Mouse (Mus musculus) limb, embryonic 11.5 days (tissue): ENCODE measurements around the gene Serp1. TPM values are rescaled to one million over a fixed set of nuclear protein-coding genes. Genes with fewer than 3 reads are reported as not detected.
"Not testable (repeated sequence)": the region's sequence is repeated elsewhere in the genome, so short reads cannot be mapped to it uniquely, and the experiment has no call there.

Source experiments
- ATAC-seq: fragments of 200-750 bp; cut with Nextera tagmentation; 2 replicates; pipeline ENCODE4 v1.8.0; 2017; ENCODE audit warnings: low read depth; ENCODE audit not compliant: insufficient number of reproducible peaks, low FRiP score, low TSS enrichment
- DNase-seq: peaks from one replicate; pipeline ENCODE4 v3.0.0-alpha.2; 2015; ENCODE audit warnings: low spot score
- H3K27ac ChIP-seq: fragments of 300-500 bp; sonication (generic); replicated peaks from 2 replicates; pipeline ENCODE4 v1.5.1; 2014; ENCODE audit warnings: low read depth, mild to moderate bottlenecking, low read length
- H3K27me3 ChIP-seq: fragments of 300-500 bp; sonication (generic); 2 replicates; pipeline ENCODE4 v1.6.1; 2014; ENCODE audit warnings: mild to moderate bottlenecking, low read length, mixed read lengths; ENCODE audit not compliant: control insufficient read depth, insufficient read depth
- H3K36me3 ChIP-seq: fragments of 300-500 bp; sonication (generic); 2 replicates; pipeline ENCODE4 v1.6.1; 2014; ENCODE audit warnings: mild to moderate bottlenecking, low read length, moderate library complexity, mixed read lengths; ENCODE audit not compliant: control insufficient read depth, insufficient read depth
- H3K4me1 ChIP-seq: fragments of 300-500 bp; sonication (generic); 2 replicates; pipeline ENCODE4 v1.6.1; 2014; ENCODE audit warnings: low read length, mixed read lengths; ENCODE audit not compliant: control insufficient read depth, insufficient read depth
- H3K4me2 ChIP-seq: fragments of 300-500 bp; sonication (generic); 2 replicates; pipeline ENCODE4 v1.6.1; 2014; ENCODE audit warnings: low read depth, mild to moderate bottlenecking, moderate library complexity; ENCODE audit not compliant: severe bottlenecking
- H3K4me3 ChIP-seq: fragments of 300-500 bp; sonication (generic); 2 replicates; pipeline ENCODE4 v1.5.1; 2014; ENCODE audit warnings: low read depth, low read length
- H3K9ac ChIP-seq: fragments of 300-500 bp; sonication (generic); 2 replicates; pipeline ENCODE4 v1.6.1; 2014; ENCODE audit warnings: mild to moderate bottlenecking, low read length
- H3K9me3 ChIP-seq: fragments of 300-500 bp; sonication (generic); 2 replicates; pipeline ENCODE4 v1.6.1; 2016; ENCODE audit warnings: low read length; ENCODE audit not compliant: control insufficient read depth
- WGBS: fragments of 180-500 bp; shearing (Covaris S2); extraction: QIAGEN DNeasy Blood & Tissue Kit; methylation state at CpG from one replicate; pipeline ENCODE4 v1.1.7; 2014; 5-methylcytosine and 5-hydroxymethylcytosine counted together
- polyA plus RNA-seq: library from polyadenylated mRNA; unstranded; fragments of >200 nt; fragmentation: Nextera tagmentation; extraction: Ambion mirVana; gene quantifications from 2 replicates; pipeline ENCODE4 v1.2.1, GENCODE M21; 2014

Serp1 gene
- polyA plus RNA-seq, 1 experiment from 2014 or later: 165 TPM

DNA sequence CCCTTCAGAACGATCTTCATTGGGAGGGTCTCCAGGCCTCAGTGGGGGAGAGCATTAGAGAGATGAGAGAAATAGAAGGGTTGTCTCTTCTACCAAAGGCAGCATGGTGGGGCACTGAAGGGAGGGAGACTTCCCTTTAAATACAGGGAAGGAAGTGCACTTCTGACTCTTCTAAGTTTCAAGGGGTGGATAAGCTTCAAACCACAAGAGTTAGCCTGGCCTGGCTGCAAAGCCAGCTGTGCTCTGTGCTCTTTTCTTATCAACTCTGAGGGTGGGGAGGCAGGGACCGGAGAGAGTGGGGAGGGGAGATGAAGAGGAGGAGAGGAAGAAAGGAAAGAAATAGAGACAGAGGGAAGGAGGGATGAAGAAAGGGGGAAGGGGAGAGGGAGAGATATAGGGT lies 23.7 kb downstream of the Serp1 start:
- Histone ChIP-seq H3K9me3 (no peaks in the 10 kb centered on the region), H3K4me1 (no peaks in the 10 kb centered on the region), H3K27ac (no peak overlapping the region), H3K36me3 (no peaks in the 10 kb centered on the region), H3K9ac (no peak overlapping the region), H3K27me3 (no peaks in the 10 kb centered on the region), H3K4me2 (no peak overlapping the region), H3K4me3 (no peak overlapping the region)
- ATAC-seq (no peak), DNase-seq (no peak)
- 72% methylated on average over 2 of the region's 2 CpGs for WGBS

DNA sequence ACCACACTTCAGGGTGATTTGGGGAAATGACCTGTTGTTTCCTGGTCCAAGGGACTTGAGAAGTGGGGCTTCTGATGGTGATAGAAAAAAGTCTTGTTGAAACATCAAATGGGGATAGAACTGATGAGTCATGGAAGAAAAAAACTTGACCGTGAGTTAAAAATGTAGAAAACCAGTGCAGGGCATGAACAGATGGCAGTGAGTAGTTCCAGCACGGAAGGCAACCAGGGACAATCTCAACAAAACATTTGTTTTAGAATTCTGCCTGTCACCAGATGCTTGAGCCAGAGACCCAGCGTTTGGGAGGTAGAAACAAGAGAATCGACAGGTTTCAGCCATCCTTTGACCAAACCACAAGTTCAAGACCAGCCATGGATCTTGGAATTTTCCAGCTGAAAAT lies 32.1 kb downstream of the Serp1 start:
- no peaks in the 10 kb centered on the region for H3K36me3 ChIP-seq
- no peaks in the 10 kb centered on the region for H3K9me3 ChIP-seq
- ATAC-seq: no peak
- no peaks in the 10 kb centered on the region for H3K27me3 ChIP-seq
- no peak overlapping the region for H3K27ac ChIP-seq
- no peaks in the 10 kb centered on the region for H3K4me1 ChIP-seq
- no peak overlapping the region for H3K9ac ChIP-seq
- WGBS: 87% methylated on average over 4 of the region's 4 CpGs
- H3K4me3 ChIP-seq: no peak overlapping the region
- no peak for DNase-seq
- H3K4me2 ChIP-seq: no peak overlapping the region

DNA sequence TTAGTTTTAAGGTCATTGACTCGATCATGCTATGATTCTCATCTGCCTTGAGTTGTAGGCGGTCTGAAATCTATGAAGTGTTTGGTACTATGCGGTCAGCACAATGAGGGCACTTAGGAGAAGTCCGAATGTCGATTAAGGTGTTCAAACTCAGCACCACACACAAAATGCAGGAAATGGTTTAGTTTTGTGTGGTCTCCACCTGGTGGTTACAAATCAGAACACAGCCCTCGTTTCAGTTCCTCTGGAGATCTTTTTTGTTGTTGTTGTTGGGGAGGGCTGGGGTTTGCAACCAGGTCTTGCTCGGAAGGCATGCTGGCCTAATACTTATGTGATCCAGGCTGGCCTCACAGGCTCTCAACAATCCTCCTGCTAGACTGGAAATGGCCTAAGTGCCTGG lies 34.9 kb downstream of the Serp1 start:
- H3K27ac ChIP-seq: no peak overlapping the region
- no peak overlapping the region for H3K9ac ChIP-seq
- ATAC-seq (no peak), DNase-seq (peak; percentile 26)
- H3K27me3 ChIP-seq: no peaks in the 10 kb centered on the region
- no peaks in the 10 kb centered on the region for H3K36me3 ChIP-seq
- H3K9me3 ChIP-seq: no peaks in the 10 kb centered on the region
- WGBS: 73% methylated on average over 7 of the region's 7 CpGs
- H3K4me1 ChIP-seq: no peaks in the 10 kb centered on the region
- no peak overlapping the region for H3K4me3 ChIP-seq
- no peak overlapping the region for H3K4me2 ChIP-seq

DNA sequence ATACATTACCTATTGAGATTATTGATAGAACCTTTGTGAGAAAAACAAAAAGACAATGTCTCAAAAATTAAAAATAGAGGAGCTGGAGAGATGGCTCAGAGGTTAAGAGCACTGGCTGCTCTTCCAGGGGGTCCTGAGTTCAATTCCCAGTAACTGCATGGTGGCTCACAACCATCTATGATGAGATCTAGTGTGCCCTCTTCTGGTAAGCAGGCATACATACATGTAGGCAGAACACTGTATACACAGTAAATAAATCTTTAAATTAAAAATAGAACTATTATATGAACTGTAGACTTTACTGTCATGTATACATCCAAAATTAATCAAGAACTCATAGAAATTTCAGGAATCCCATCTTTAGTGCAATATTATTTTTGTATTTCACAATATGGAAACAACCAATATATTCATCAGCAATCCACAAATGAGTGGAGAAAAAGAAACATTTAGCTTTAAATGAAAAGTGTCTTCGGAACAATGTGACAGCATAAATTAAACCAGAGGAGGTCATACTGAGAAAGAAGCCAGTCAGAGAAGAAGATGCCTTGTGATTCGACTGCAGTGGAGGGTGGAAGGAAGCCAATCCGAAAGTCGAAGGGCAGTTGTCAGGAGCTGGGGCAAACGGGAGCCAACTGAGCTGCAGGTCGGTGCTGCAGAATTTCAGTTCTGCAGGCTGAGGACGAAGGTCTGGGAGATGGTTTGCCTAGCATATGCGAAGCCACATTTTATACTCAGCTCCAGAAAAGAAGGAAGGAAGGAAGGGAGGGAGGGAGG lies 37.5 kb downstream of the Serp1 start:
- H3K4me1 ChIP-seq: no peaks in the 10 kb centered on the region
- H3K27ac ChIP-seq: no peak overlapping the region
- H3K4me3 ChIP-seq: no peak overlapping the region
- ATAC-seq (no peak), DNase-seq (no peak)
- no peaks in the 10 kb centered on the region for H3K27me3 ChIP-seq
- 75% methylated on average over 7 of the region's 8 CpGs for WGBS
- no peak overlapping the region for H3K4me2 ChIP-seq
- H3K9ac ChIP-seq: no peak overlapping the region
- H3K9me3 ChIP-seq: no peaks in the 10 kb centered on the region
- no peaks in the 10 kb centered on the region for H3K36me3 ChIP-seq

DNA sequence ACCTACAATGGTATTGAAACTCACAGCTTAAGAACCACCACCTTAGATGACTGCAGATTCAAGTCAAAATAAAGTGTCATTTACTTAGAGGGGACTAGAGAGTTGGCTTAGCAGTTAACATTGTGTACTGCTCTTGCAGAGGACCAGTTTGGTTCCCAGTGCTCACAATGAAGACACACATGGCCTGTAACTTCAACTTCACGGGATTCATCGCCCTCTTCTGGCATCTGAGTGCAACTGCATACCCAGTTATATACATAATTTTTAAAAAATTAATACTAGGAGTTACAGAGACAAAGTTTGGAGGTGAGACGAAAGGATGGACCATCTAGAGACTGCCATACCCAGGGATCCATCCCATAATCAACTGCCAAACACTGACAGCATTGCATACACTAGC lies 38.6 kb downstream of the Serp1 start:
- H3K27ac ChIP-seq: no peak overlapping the region
- no peaks in the 10 kb centered on the region for H3K27me3 ChIP-seq
- no peak overlapping the region for H3K4me2 ChIP-seq
- no peak for DNase-seq
- no peak overlapping the region for H3K4me3 ChIP-seq
- 78% methylated on average over 3 of the region's 3 CpGs for WGBS
- H3K9ac ChIP-seq: no peak overlapping the region
- no peaks in the 10 kb centered on the region for H3K36me3 ChIP-seq
- no peak for ATAC-seq
- H3K4me1 ChIP-seq: no peaks in the 10 kb centered on the region
- no peaks in the 10 kb centered on the region for H3K9me3 ChIP-seq

DNA sequence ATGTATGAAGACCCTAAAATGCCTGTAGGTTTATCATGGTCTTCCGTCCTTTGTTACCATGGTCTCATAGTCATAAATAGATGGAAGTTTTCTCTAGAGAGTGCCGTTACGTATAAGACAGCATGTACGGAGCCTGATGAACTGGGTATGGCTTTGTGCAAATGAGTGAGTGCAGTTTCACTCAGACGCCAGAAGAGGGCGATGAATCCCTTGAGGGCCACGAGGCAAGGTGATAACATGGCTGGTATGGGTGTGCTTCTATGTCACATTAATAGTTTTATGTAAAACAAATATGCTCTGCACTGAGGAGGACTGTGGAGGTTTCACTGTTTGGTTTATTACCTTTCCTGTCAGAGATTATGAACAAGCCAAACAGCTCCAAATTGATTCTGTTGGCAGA lies 39.8 kb downstream of the Serp1 start:
- no peak overlapping the region for H3K4me2 ChIP-seq
- H3K9me3 ChIP-seq: no peaks in the 10 kb centered on the region
- H3K4me1 ChIP-seq: no peaks in the 10 kb centered on the region
- no peaks in the 10 kb centered on the region for H3K36me3 ChIP-seq
- WGBS: 76% methylated on average over 7 of the region's 7 CpGs
- no peak overlapping the region for H3K9ac ChIP-seq
- ATAC-seq: no peak
- no peak overlapping the region for H3K4me3 ChIP-seq
- H3K27me3 ChIP-seq: no peaks in the 10 kb centered on the region
- H3K27ac ChIP-seq: no peak overlapping the region
- no peak for DNase-seq

DNA sequence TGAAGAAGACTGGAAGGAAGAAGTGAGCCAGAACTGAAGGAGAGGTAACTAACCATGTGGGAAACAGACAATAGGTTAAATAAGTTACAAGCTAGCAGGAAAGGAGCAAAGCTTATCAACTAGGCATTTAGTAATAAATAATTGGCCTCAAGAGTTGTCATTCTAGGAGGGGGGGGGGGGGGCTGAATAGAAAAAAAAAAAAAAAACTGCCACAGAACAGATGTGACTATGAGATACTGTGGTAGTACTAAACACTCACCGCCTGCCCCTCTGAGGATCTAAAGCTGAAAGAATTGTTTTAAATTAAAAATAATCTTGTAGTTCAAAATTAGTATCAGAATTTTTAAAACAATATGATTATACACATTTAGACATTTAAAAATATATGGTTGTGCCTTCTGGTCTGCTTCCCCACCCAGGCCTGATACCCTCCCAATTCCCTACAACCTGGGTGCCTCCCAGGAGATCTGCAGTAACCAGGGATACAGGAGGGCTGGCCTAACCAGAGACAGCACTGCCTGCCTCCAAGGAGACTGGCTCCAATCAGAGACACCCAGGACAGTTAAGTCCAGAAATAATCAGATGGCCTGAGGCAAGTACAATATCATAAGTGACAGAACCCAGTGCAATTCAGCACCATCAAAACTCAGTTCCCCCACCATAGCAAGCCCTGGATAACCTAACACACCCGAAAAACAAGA lies 46.8 kb downstream of the Serp1 start:
- ATAC-seq: no peak

DNA sequence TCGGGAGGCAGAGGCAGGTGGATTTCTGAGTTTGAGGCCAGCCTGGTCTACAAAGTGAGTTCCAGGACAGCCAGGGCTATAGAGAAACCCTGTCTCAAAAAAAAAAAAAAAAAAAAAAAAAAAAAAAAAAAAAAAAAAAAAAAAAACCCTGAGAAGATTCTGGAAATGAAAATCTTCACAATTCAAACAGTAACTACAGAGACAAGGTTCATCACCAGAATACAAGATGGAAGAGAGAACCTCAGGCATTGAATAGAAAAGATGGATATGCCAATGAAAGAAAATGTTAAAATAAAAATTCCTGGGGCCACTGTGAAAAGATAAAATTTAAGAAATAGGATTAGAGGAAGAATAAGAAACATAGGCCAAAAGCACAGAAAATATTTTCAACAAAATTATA lies 50.4 kb downstream of the Serp1 start:
- H3K4me2 ChIP-seq, H3K9ac ChIP-seq, DNase-seq, H3K27ac ChIP-seq, H3K9me3 ChIP-seq, H3K27me3 ChIP-seq, H3K36me3 ChIP-seq, H3K4me3 ChIP-seq, H3K4me1 ChIP-seq, ATAC-seq: not testable (repeated sequence)
- 91% methylated on average over 1 of the region's 1 CpGs for WGBS

More for the DNA sequence above, 46.8 kb downstream of the Serp1 start:
- Histone ChIP-seq H3K4me1 (no peaks in the 10 kb centered on the region), H3K9ac (no peak overlapping the region), H3K27me3 (no peaks in the 10 kb centered on the region), H3K27ac (no peak overlapping the region), H3K4me2 (no peak overlapping the region), H3K9me3 (no peaks in the 10 kb centered on the region), H3K4me3 (no peak overlapping the region), H3K36me3 (no peaks in the 10 kb centered on the region)
- no peak for DNase-seq
- 89% methylated on average over 2 of the region's 2 CpGs for WGBS
